Mouse (Mus musculus): ENCODE results near the gene Ccdc15. TPM values are rescaled to one million over a fixed set of nuclear protein-coding genes. Genes with fewer than 3 reads are reported as not detected.
A peak's percentile ranks its signal among the peaks of the same experiment; 100 is the strongest.
"Not testable (repeated sequence)": the region's sequence is repeated elsewhere in the genome, so short reads cannot be mapped to it uniquely, and the experiment has no call there.

Ccdc15 gene
- polyA plus RNA-seq, 1 experiment from 2014 or later, result 5.2 TPM

- H3K4me3 ChIP-seq (replicated peaks), result peak overlapping the region; percentile 90
- H3K27me3 ChIP-seq, result no peaks in the 10 kb centered on the region
- peak overlapping the region; percentile 97 for H3K27ac ChIP-seq
- H3K9ac ChIP-seq, result peak overlapping the region; percentile 96
- peaks cover 16% of the 10 kb centered on the region for H3K4me1 ChIP-seq (replicated peaks)
- 8% methylated on average over 12 of the region's 12 CpGs for WGBS (ENCODE audit: insufficient replicate concordance)
- DNase-seq, result peak; percentile 34
- peak overlapping the region; percentile 90 for H3K4me2 ChIP-seq
- H3K36me3 ChIP-seq, result peaks cover 2% of the 10 kb centered on the region
- peak; percentile 13 for ATAC-seq (ENCODE audit: low read depth)
- no peaks in the 10 kb centered on the region for H3K9me3 ChIP-seq (replicated peaks)
These were observed 846 bp downstream of the Ccdc15 start for GRCm38 (mm10) chr9:37347184-37347987.

GRCm38 (mm10) chr9:37345406-37345805, 2.8 kb downstream of the Ccdc15 start:
- no peak overlapping the region for H3K27ac ChIP-seq
- H3K9me3 ChIP-seq (replicated peaks), result no peaks in the 10 kb centered on the region
- no peak overlapping the region for H3K9ac ChIP-seq
- no peaks in the 10 kb centered on the region for H3K27me3 ChIP-seq
- peaks cover 15% of the 10 kb centered on the region for H3K36me3 ChIP-seq
- H3K4me2 ChIP-seq, result no peak overlapping the region
- 34% methylated on average over 3 of the region's 3 CpGs for WGBS (ENCODE audit: insufficient replicate concordance)
- DNase-seq (no peak), ATAC-seq (ENCODE audit: low read depth) (no peak)
- H3K4me1 ChIP-seq (replicated peaks), result peaks cover 16% of the 10 kb centered on the region
- no peak overlapping the region for H3K4me3 ChIP-seq (replicated peaks)

- ATAC-seq (ENCODE audit: low read depth), result no peak
- no peak for DNase-seq
- H3K36me3 ChIP-seq, result no peaks in the 10 kb centered on the region
- H3K9ac ChIP-seq, result no peak overlapping the region
- H3K9me3 ChIP-seq (replicated peaks), result no peaks in the 10 kb centered on the region
- no peaks in the 10 kb centered on the region for H3K27me3 ChIP-seq
- H3K27ac ChIP-seq, result no peak overlapping the region
- H3K4me1 ChIP-seq (replicated peaks), result no peaks in the 10 kb centered on the region
- 35% methylated on average over 3 of the region's 3 CpGs for WGBS (ENCODE audit: insufficient replicate concordance)
- no peak overlapping the region for H3K4me2 ChIP-seq
- no peak overlapping the region for H3K4me3 ChIP-seq (replicated peaks)
These were observed 18.8 kb downstream of the Ccdc15 start for GRCm38 (mm10) chr9:37329456-37329855.

GRCm38 (mm10) chr9:37301720-37302119, 46.5 kb downstream of the Ccdc15 start:
- no peak for ATAC-seq (ENCODE audit: low read depth)
- WGBS (ENCODE audit: insufficient replicate concordance), result 49% methylated on average over 1 of the region's 1 CpGs

GRCm38 (mm10) chr9:37300501-37300900, 47.7 kb downstream of the Ccdc15 start:
- not testable (repeated sequence) for ATAC-seq (ENCODE audit: low read depth); H3K4me3 ChIP-seq (replicated peaks); H3K4me1 ChIP-seq (replicated peaks); H3K9ac ChIP-seq; H3K27me3 ChIP-seq; H3K4me2 ChIP-seq; H3K36me3 ChIP-seq; DNase-seq; H3K27ac ChIP-seq; H3K9me3 ChIP-seq (replicated peaks)
- WGBS (ENCODE audit: insufficient replicate concordance), result 58% methylated on average over 1 of the region's 1 CpGs

More at GRCm38 (mm10) chr9:37301720-37302119, 46.5 kb downstream of the Ccdc15 start:
- H3K4me3 ChIP-seq (replicated peaks), result no peak overlapping the region
- no peak overlapping the region for H3K9ac ChIP-seq
- no peaks in the 10 kb centered on the region for H3K27me3 ChIP-seq
- H3K27ac ChIP-seq, result no peak overlapping the region
- DNase-seq, result no peak
- no peaks in the 10 kb centered on the region for H3K4me1 ChIP-seq (replicated peaks)
- H3K36me3 ChIP-seq, result peaks cover 3% of the 10 kb centered on the region; the same call in 1 of the 2 replicates
- H3K4me2 ChIP-seq, result no peak overlapping the region
- H3K9me3 ChIP-seq (replicated peaks), result no peaks in the 10 kb centered on the region

GRCm38 (mm10) chr9:37295586-37295985, 52.6 kb downstream of the Ccdc15 start:
- ATAC-seq (ENCODE audit: low read depth) (no peak), DNase-seq (no peak)
- Histone ChIP-seq H3K36me3 (no peaks in the 10 kb centered on the region; the same call in 1 of the 2 replicates), H3K27me3 (no peaks in the 10 kb centered on the region), H3K9me3 (replicated peaks) (no peaks in the 10 kb centered on the region), H3K27ac (no peak overlapping the region), H3K4me2 (no peak overlapping the region), H3K9ac (no peak overlapping the region), H3K4me1 (replicated peaks) (no peaks in the 10 kb centered on the region), H3K4me3 (replicated peaks) (no peak overlapping the region)

- WGBS (ENCODE audit: insufficient replicate concordance), result 71% methylated on average over 2 of the region's 2 CpGs
- no peak overlapping the region for H3K9ac ChIP-seq
- no peak overlapping the region for H3K4me3 ChIP-seq (replicated peaks)
- no peaks in the 10 kb centered on the region for H3K9me3 ChIP-seq (replicated peaks)
- no peak for ATAC-seq (ENCODE audit: low read depth)
- no peak overlapping the region for H3K4me2 ChIP-seq
- H3K4me1 ChIP-seq (replicated peaks), result no peaks in the 10 kb centered on the region
- DNase-seq, result no peak
- H3K36me3 ChIP-seq, result no peaks in the 10 kb centered on the region
- no peak overlapping the region for H3K27ac ChIP-seq
- H3K27me3 ChIP-seq, result no peaks in the 10 kb centered on the region
These were observed 81.6 kb downstream of the Ccdc15 start for GRCm38 (mm10) chr9:37266622-37267021.

GRCm38 (mm10) chr9:37255889-37256225, 92.4 kb downstream of the Ccdc15 start:
- Histone ChIP-seq H3K9ac (0 out of 2 replicates have a peak overlapping the region, but pooled peaks have one; percentile 29), H3K4me2 (peak overlapping the region; percentile 59), H3K9me3 (replicated peaks) (no peaks in the 10 kb centered on the region), H3K4me1 (replicated peaks) (peaks cover 6% of the 10 kb centered on the region), H3K27ac (no peak overlapping the region), H3K27me3 (peaks cover 26% of the 10 kb centered on the region), H3K36me3 (no peaks in the 10 kb centered on the region), H3K4me3 (replicated peaks) (peak overlapping the region; percentile 51)
- ATAC-seq (ENCODE audit: low read depth) (0 out of 2 replicates have a peak, but pooled peaks have one; percentile 12), DNase-seq (no peak)
- 22% methylated on average over 7 of the region's 7 CpGs for WGBS (ENCODE audit: insufficient replicate concordance)

GRCm38 (mm10) chr9:37255149-37255888, 92.9 kb downstream of the Ccdc15 start, which contains the start of gene Slc37a2:
Slc37a2 (minus strand) TSS chr9:37255738.
- DNase-seq (no peak), ATAC-seq (ENCODE audit: low read depth) (peak; percentile 82)
- Histone ChIP-seq H3K9ac (peak within 1 kb of the TSS; percentile 29; the same call in 1 of the 2 replicates), H3K4me2 (peak within 1 kb of the TSS; percentile 59), H3K27me3 (peaks cover 26% of the 10 kb centered on the region), H3K36me3 (no peaks in the 10 kb centered on the region), H3K9me3 (replicated peaks) (no peaks in the 10 kb centered on the region), H3K4me1 (replicated peaks) (peaks cover 6% of the 10 kb centered on the region), H3K27ac (no peak within 1 kb of the TSS), H3K4me3 (replicated peaks) (peak within 1 kb of the TSS; percentile 51)
- WGBS (ENCODE audit: insufficient replicate concordance), result 2% methylated on average over 38 of the region's 38 CpGs

GRCm38 (mm10) chr9:37254531-37255110, 93.6 kb downstream of the Ccdc15 start:
- Histone ChIP-seq H3K9ac (0 out of 2 replicates have a peak overlapping the region, but pooled peaks have one; percentile 29), H3K4me1 (replicated peaks) (peaks cover 6% of the 10 kb centered on the region), H3K27ac (no peak overlapping the region), H3K4me2 (peak overlapping the region; percentile 59), H3K9me3 (replicated peaks) (no peaks in the 10 kb centered on the region), H3K27me3 (peaks cover 26% of the 10 kb centered on the region), H3K4me3 (replicated peaks) (peak overlapping the region; percentile 51), H3K36me3 (no peaks in the 10 kb centered on the region)
- no peak for DNase-seq
- no peak for ATAC-seq (ENCODE audit: low read depth)
- WGBS (ENCODE audit: insufficient replicate concordance), result 20% methylated on average over 6 of the region's 6 CpGs

- H3K36me3 ChIP-seq, result no peaks in the 10 kb centered on the region
- peaks cover 10% of the 10 kb centered on the region for H3K4me1 ChIP-seq (replicated peaks)
- no peak overlapping the region for H3K4me2 ChIP-seq
- H3K9me3 ChIP-seq (replicated peaks), result no peaks in the 10 kb centered on the region
- ATAC-seq (ENCODE audit: low read depth), result no peak
- no peak overlapping the region for H3K4me3 ChIP-seq (replicated peaks)
- DNase-seq, result no peak
- WGBS (ENCODE audit: insufficient replicate concordance), result 66% methylated on average over 6 of the region's 6 CpGs
- no peak overlapping the region for H3K27ac ChIP-seq
- H3K9ac ChIP-seq, result no peak overlapping the region
- peaks cover 15% of the 10 kb centered on the region for H3K27me3 ChIP-seq
These were observed 97.6 kb downstream of the Ccdc15 start for GRCm38 (mm10) chr9:37250631-37251030.

Data from liver, embryonic 13.5 days (tissue).